Mouse (Mus musculus) B cell, adult (primary cell): Measurements from ENCODE around the gene G6pc3. TPM values are rescaled to one million over a fixed set of nuclear protein-coding genes. Genes with fewer than 3 reads are reported as not detected.

Experiments used
- total RNA-seq: library from RNA; stranded (reverse); gene quantifications from 4 replicates; pipeline ENCODE4 v1.2.4, GENCODE M21; 2023; ENCODE audit not compliant: inconsistent age

The G6pc3 gene
- 37.1 to 44.6 TPM (median 41.9 TPM) in 4 replicates for total RNA-seq

DNA sequence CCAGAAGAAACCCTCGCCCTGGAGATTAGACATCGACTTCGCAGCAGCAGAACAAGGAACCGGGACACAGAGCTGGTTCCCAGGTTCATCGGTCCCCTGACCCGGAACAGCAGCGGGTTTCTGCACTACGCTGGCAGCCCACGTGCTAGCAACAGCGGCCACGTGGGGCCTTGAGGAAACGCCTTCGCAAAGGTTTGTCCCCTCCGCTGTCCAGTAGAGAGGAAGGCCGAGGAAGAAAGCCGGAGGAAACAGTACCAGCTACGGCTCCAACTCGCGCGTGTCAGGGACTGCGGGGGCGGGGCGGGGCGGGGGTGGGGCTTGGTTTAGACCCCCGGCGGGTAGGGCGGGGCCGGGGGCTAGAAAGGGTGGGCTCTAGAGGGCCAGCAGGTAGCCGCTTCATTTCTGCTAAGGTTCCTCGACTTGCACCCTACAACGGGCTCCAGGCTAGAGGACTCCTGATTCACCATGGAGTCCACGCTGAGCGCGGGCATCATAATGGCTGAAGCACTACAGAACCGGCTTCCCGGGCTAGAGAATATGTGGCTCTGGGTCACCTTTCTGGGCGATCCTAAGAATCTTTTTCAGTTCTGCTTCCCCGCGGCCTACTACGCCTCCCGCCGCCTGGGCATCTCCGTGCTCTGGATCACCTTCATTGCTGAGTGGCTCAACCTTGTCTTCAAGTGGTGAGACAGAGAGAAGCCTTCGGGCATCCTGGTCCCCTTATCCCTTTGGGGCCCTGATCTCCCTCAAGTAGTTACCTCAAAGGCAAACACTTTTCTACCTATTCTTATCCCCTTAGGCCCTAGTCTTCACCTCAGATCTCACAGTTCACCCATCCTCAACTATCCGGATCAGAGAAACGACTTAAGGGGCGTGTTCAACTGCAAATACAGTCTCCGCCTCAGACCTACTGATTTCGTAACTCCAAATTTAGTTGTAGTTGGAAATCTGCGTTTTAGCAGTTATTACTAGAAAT is at the start of gene G6pc3:
G6pc3 (plus strand) TSS at position 160 of the 976 bp plus-strand sequence.

DNA sequence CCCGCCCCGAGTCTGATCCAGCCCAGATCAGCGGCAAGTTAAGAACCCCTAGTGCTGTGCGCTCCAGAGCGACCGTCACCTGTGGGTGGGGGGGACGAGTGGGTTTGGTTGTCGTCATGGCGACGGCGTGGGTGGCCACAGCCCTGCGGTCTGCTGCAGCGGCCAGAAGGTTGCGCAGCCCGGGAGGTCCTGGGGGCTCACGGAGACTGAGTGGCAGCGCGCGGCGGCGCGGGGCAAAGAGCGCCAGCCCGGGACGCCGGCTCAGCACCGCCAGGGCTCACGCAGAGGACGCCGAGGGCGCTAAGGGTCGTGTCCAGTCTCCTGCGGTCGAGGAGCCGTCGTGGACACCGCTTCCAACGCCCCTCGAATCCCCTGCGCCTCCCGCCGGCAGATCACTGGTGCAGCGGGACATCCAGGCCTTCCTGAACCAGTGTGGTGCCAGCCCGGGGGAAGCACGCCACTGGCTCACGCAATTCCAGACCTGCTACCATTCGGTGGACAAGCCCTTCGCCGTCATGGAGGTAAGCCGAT is 43.9 kb upstream of the G6pc3 start, which contains the start of gene Nags:
Nags (plus strand) TSS at position 43 of the 531 bp plus-strand sequence.

DNA sequence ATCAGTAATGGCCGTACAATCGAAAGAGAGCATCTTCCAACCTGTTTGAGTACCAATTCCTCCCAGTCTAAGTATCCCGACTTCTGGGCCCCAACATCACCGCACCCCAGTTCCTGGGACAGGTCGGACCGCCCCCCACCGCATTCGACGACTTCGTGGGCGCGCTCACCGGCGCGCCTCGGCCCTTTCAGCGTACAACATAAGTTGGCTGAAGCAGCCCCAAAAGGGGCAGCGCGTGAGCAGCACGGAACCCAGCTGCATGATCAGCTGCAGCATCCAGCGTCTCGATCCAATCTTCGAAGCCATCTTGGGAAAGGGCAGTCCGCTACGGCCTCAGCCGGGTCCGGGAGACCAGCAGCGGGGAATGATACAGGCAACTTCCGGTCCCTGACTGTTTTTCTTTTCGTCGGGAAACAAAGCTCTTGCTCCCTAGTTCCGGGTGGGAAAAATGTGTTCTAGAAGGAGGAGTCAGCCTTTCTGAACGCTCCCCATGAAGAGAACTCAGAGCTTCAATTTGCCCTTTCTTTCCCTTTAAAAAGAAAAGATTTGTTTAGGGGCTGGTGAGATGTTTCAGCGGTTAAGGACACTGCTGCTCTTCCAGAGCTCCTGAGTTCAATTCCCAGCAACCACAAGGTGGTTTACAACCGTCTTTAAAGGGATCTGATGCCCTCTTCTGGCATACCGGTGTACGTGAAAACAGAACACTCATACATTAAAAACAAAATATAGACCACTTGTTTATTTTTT is 33.2 kb upstream of the G6pc3 start, which contains the start of gene Tmem101:
Tmem101 (minus strand) TSS at position 366 of the 747 bp plus-strand sequence.

DNA sequence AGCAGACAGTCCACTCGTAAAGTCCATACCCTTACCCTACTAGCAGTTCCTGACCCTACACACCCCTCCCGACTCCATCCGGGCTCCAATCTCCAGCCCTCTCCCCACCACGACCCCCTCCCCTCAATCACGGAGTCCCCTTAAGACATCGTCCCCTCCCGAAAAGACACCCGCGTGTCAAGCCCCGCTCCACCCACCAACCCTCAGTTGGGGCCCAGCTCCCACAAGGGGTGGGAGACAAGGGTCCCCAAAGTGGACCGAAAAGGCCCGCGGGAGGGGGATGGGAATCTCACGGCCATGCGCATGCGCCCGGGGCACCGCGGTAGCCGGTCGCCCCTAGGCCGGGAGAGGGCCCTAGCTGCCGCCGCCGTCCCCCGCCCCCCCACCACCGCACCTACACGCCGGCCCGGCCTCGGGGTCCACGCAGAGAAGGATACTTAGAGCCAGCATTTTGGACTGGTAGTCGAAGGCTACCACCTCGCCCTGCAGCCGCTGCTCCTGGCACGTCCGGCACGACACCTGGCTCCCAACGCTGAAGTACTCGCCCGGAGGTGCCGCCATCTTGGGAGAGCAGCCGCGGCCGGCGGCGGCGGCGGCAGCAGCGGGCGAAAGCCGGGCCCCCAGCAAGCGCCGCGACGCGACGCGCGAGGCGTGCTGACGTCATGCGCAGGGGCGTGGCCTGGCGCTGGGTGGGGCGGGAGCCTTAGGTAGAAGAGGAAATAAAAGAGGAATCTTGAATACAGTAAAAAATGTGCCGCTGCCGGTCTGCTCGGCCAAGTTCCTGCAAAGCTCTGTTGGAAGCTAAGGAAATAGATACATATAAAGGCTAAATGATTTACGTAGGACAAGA is 4.5 kb upstream of the G6pc3 start, which contains the start of gene Lsm12:
Lsm12 (minus strand) TSS at position 651 of the 850 bp plus-strand sequence.

DNA sequence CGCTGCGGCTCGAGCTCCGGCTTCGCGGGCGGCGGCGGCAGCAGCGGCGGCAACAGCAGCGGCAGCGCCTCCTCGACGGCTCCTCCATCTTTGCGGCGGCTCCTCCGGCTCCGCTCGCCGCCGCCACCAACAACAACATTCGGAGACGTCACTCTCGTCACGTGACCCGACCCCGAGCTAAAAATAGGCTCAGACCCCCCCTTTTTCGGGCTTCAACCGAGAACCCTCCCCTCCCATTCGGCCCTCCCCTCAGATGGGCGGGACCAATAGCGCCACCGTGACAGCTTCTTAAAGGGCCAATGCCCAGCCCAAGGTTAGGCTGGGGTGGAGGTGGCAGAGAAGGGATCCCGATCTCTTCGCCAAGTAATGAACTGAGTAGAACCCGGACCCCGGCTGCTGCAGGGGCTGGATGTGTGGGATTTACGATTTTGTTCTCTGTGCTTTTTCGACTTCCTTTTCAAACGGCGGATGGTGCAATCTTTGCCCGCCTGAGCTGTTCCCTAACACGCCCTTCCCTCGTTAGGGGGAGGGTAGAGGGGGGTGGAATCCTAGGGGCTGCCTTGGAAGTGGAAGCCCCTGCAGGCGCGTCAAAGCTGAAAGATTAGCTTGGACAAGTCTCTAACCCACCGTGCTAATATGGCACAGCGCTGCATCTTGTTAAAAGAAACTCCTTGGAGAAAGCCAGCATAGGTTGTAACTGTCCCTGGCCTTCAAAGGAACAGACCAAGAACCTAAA is 40.8 kb downstream of the G6pc3 start, which contains the start of gene Hdac5:
Hdac5 (minus strand) TSS at position 161 of the 736 bp plus-strand sequence.

Other genes with a start within 250 kb of the G6pc3 start
- not detected in 4 replicates for gene Sost, start 222.6 kb upstream of the G6pc3 start, total RNA-seq
- gene Cfap97d1, start 205.3 kb upstream of the G6pc3 start, total RNA-seq = not detected in 4 replicates
- 28.7 to 32.8 TPM (median 30.5 TPM) in 4 replicates for gene Dusp3, start 202.6 kb upstream of the G6pc3 start, total RNA-seq
- not detected in 4 replicates for gene Mpp3, start 161.2 kb upstream of the G6pc3 start, total RNA-seq
- not detected in 4 replicates for gene Cd300lg, start 148.1 kb upstream of the G6pc3 start, total RNA-seq
- not detected in 4 replicates for gene Mpp2, start 101.1 kb upstream of the G6pc3 start, total RNA-seq
- gene Ppy, start 88.3 kb upstream of the G6pc3 start, total RNA-seq = not detected in 4 replicates
- gene Pyy, start 81.8 kb upstream of the G6pc3 start, total RNA-seq = not detected in 4 replicates
- gene Nags, start 44.1 kb upstream of the G6pc3 start, total RNA-seq = not detected in 4 replicates
- gene Tmem101, start 33.2 kb upstream of the G6pc3 start, total RNA-seq = 6.8 to 13.3 TPM (median 10.4 TPM) in 4 replicates
- 50.5 to 63.1 TPM (median 55.9 TPM) in 4 replicates for gene Lsm12, start 4.3 kb upstream of the G6pc3 start, total RNA-seq
- 121 to 153 TPM (median 136 TPM) in 4 replicates for gene Hdac5, start 40.5 kb downstream of the G6pc3 start, total RNA-seq
- gene BC030867, start 59.3 kb downstream of the G6pc3 start, total RNA-seq = 0.51 to 2.6 TPM (median 1.4 TPM) in 4 replicates
- gene Asb16, start 79.1 kb downstream of the G6pc3 start, total RNA-seq = not detected in 4 replicates
- 42.2 to 49.5 TPM (median 48.4 TPM) in 4 replicates for gene Tmub2, start 95.3 kb downstream of the G6pc3 start, total RNA-seq
- 67.0 to 74.5 TPM (median 69.7 TPM) in 4 replicates for gene Atxn7l3, start 107.0 kb downstream of the G6pc3 start, total RNA-seq
- gene Ubtf, start 130.1 kb downstream of the G6pc3 start, total RNA-seq = 145 to 164 TPM (median 151 TPM) in 4 replicates
- gene Slc4a1, start 176.6 kb downstream of the G6pc3 start, total RNA-seq = 0.16 TPM in 1 of 4 replicates, not detected in the others
- 1.7 to 3.5 TPM (median 1.8 TPM) in 4 replicates for gene Rundc3a, start 203.8 kb downstream of the G6pc3 start, total RNA-seq
- 35.6 to 50.9 TPM (median 36.9 TPM) in 4 replicates for gene Slc25a39, start 218.3 kb downstream of the G6pc3 start, total RNA-seq
- gene Grn, start 240.7 kb downstream of the G6pc3 start, total RNA-seq = 75.4 to 80.2 TPM (median 77.1 TPM) in 4 replicates